Mouse (Mus musculus): Measurements from ENCODE around the gene Olfr680-ps1.
"Not testable (repeated sequence)": the region's sequence is repeated elsewhere in the genome, so short reads cannot be mapped to it uniquely, and the experiment has no call there.

Olfr680-ps1 gene

DNA sequence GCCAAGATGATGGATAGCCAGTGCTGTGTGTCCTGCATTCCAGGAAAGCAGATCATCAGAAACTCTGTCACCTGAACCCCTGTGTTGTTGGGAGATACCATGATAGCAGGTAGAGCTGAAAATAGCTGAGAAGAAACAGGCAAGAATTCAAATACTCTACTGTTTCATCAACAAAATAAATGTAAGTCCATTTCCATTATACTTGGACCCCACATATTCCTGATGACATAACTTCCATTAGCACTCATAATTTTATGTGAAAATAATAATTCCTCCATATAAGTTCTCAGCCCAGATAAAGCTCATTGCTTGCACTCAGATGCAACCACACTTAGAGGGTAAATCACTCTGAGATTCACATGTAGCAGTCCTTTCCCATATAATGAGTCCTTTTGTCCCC is at the start of gene Olfr680-ps1:
Gene Olfr680-ps1 (minus strand): TSS at position 101 of the 400 bp plus-strand sequence.
- DNase-seq (ENCODE audit: extremely low read depth, low read depth) = not testable (repeated sequence)

- no peak for DNase-seq (ENCODE audit: extremely low read depth, low read depth)
Measured at GRCm38 (mm10) chr7:105141275-105141674, 48.7 kb upstream of the Olfr680-ps1 start.

DNA sequence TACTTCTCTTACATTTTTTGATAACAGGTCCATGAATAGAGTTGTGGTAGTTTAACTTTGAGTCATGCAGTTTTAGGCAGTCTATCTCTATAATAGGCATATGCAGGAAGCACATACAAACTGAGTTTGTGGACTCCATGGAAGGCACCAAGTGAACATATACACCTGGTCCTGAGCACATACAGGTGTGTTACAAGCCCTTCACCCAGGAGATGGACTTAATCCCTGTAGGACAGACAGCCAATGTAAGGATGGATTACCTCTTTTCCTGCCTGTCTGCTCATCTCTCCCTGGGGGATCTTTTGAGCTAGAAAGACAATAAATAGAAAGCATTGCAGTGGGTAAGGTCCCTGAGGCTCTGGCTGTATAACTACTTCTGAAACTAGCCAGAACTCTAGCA is 23.9 kb upstream of the Olfr680-ps1 start, which contains the start of gene Olfr681:
Gene Olfr681 (plus strand): TSS at position 301 of the 400 bp plus-strand sequence.
- DNase-seq (ENCODE audit: extremely low read depth, low read depth) = no peak

GRCm38 (mm10) chr7:105080905-105081304 is 11.7 kb downstream of the Olfr680-ps1 start, which contains the start of gene Olfr679:
TSS of gene Olfr679 (plus strand) at chr7:105081205.
- no peak for DNase-seq (ENCODE audit: extremely low read depth, low read depth)

GRCm38 (mm10) chr7:105064175-105064574 is 28.4 kb downstream of the Olfr680-ps1 start, which contains the start of gene Olfr678:
TSS of gene Olfr678 (plus strand) at chr7:105064475.
- no peak for DNase-seq (ENCODE audit: extremely low read depth, low read depth)

- DNase-seq (ENCODE audit: extremely low read depth, low read depth) = no peak
Measured at GRCm38 (mm10) chr7:105058951-105059350, 33.7 kb downstream of the Olfr680-ps1 start.

Data from MEL-GATA-1-ER (cell line).